Mouse (Mus musculus) forebrain, embryonic 10.5 days (tissue): Measurements from ENCODE around the gene Krt77. TPM values are rescaled to one million over a fixed set of nuclear protein-coding genes. Genes with fewer than 3 reads are reported as not detected.

Source experiments
- DNase-seq: peaks from one replicate; pipeline ENCODE4 v3.0.0-alpha.2; 2017; ENCODE audit warnings: low spot score; ENCODE audit errors: extremely low spot score
- H3K27ac ChIP-seq: fragments of 300-500 bp; sonication (generic); 2 replicates; pipeline ENCODE4 v1.5.1; 2016; ENCODE audit warnings: mild to moderate bottlenecking
- H3K27me3 ChIP-seq: fragments of 300-500 bp; sonication (generic); 2 replicates; pipeline ENCODE4 v1.6.1; 2016; ENCODE audit warnings: mild to moderate bottlenecking; ENCODE audit not compliant: poor library complexity, severe bottlenecking
- H3K36me3 ChIP-seq: fragments of 300-500 bp; sonication (generic); replicated peaks from 2 replicates; pipeline ENCODE4 v1.6.1; 2016; ENCODE audit warnings: mild to moderate bottlenecking, moderate library complexity
- H3K4me1 ChIP-seq: fragments of 300-500 bp; sonication (generic); 2 replicates; pipeline ENCODE4 v1.6.1; 2016
- H3K4me3 ChIP-seq: fragments of 300-500 bp; sonication (generic); 2 replicates; pipeline ENCODE4 v1.5.1; 2016; ENCODE audit warnings: mild to moderate bottlenecking, moderate library complexity
- H3K9me3 ChIP-seq: fragments of 300-500 bp; sonication (generic); 2 replicates; pipeline ENCODE4 v1.6.1; 2016; ENCODE audit warnings: mild to moderate bottlenecking, moderate library complexity
- WGBS: fragments of 180-500 bp; shearing (Covaris S2); methylation state at CpG from one replicate; pipeline ENCODE4 v1.1.7; 2016; 5-methylcytosine and 5-hydroxymethylcytosine counted together
- polyA plus RNA-seq: library from polyadenylated mRNA; unstranded; fragments of >200 nt; fragmentation: Nextera tagmentation; extraction: Ambion mirVana; gene quantifications from 2 replicates; pipeline ENCODE4 v1.2.1, GENCODE M21; 2016

Krt77 gene
- not detected in 2 replicates for polyA plus RNA-seq

DNA sequence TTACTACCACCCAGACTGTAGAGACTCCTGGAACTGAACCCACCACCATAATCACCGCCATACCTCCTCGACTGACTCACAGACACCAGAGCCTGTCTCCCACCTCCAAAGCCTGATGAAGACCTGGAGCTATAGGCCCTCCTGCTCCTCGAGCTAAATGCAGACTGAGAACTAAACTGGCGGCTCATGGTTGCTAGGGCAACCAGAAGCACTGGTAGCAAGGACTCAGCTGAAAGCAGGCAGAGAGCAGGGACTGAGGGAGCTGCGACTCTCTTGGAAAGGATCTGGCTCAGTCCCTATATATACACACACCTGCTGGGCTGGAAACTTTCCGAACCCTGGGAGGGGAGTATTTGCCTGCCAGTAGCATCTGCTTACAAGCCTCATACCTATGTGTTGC is at the start of gene Krt77:
Gene Krt77, minus strand, starts transcription at position 275 of the 400 bp plus-strand sequence.
- Histone ChIP-seq H3K36me3 (no peaks in the 10 kb centered on the region), H3K9me3 (no peaks in the 10 kb centered on the region), H3K4me3 (no peak within 1 kb of the TSS), H3K4me1 (peaks cover 4% of the 10 kb centered on the region; the same call in 1 of the 2 replicates), H3K27me3 (no peaks in the 10 kb centered on the region), H3K27ac (no peak within 1 kb of the TSS)
- 37% methylated on average over 6 of the region's 6 CpGs for WGBS
- no peak for DNase-seq

DNA sequence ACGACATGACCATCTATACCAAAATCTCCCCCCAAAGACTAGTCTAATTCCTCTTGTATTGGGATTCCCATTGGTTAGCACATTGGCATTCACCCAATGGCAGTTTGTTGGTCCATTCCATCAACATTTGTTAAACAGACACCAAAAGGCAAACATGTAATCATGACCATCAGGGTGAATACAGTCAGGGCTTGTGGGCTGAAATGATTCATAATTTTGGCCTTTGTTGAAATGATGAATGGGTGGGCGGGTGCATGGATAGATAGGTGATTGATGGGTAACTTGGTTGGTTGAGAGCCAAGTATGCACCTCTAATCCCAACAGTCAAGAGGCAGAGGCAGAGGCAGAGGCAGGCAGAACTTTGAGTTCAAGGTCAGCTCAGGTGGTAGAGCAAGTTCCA is 46.6 kb upstream of the Krt77 start:
- H3K4me3 ChIP-seq: no peak overlapping the region
- no peak overlapping the region for H3K27ac ChIP-seq
- no peak for DNase-seq
- H3K4me1 ChIP-seq: peaks cover 4% of the 10 kb centered on the region; the same call in 1 of the 2 replicates
- 77% methylated on average over 2 of the region's 2 CpGs for WGBS
- H3K9me3 ChIP-seq: no peaks in the 10 kb centered on the region
- no peaks in the 10 kb centered on the region for H3K36me3 ChIP-seq
- H3K27me3 ChIP-seq: no peaks in the 10 kb centered on the region

DNA sequence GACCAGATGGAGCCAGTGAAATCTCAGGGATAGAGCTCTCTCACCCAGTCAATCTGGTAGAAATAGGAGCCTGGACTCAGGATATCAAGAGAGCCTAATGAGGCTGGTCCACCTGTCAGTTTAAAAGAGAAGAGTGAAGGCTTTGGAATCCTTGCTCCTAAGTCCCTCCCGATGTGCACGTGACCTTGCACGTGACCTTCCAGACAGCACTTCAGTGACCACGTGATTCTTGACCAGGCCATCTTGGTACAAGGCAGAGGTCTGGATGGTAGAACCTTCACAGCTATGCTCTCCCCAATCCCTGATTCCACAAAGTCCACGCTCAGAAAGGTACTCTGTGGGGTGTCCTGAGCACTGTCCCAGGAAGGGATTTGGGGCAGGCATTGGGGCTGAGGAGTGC is 35.3 kb upstream of the Krt77 start:
- Histone ChIP-seq H3K9me3 (no peaks in the 10 kb centered on the region; the same call in 1 of the 2 replicates), H3K4me3 (no peak overlapping the region), H3K27ac (no peak overlapping the region), H3K27me3 (no peaks in the 10 kb centered on the region), H3K4me1 (peaks cover 6% of the 10 kb centered on the region; the same call in 1 of the 2 replicates), H3K36me3 (no peaks in the 10 kb centered on the region)
- DNase-seq: no peak
- 80% methylated on average over 5 of the region's 5 CpGs for WGBS

DNA sequence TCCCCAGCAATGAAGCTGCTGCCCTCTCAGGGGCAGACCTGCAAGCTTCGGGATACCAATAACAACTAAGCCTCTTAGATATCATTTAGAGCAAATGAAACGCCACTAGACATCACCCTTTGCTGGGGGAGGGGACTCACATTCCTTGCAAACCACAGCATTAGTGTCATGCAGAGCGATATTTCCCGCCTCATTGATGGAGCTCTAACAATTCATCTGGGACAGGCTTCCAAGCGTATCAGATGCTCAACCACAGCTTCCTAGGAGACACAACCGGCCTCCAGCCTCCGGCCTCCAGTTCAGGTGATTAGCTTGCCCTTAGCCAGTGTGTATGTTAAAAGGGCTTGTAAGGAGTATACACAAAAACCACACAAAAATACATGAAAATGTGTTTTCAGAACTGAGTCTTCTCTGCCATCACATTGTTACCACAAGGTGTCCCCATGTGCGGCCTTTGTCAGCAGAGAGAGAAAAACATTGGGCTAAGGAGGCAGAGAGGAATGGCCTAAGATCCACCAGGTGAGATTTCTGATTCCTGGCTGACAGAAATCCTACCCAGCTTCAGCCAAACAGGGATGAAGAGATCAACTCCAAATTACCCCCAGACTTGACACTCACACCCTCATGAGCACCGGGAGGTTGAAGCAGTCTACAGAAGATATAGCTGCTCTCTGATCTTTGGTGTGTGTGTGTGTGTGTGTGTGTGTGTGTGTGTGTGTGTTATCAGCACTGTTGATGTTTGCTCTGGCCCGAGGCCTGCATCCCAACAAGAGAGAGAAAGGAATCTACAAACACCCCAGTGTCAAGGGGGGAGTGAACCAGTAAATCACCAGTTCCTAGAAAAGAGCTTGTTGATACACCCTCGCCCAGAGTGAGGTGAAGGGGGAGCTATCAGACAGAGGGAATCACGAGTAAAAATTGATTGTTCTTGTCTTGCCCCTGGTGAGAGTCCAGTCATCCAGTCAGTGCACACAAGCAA is 33.0 kb upstream of the Krt77 start:
- Histone ChIP-seq H3K27ac (no peak overlapping the region), H3K4me3 (no peak overlapping the region), H3K4me1 (peaks cover 6% of the 10 kb centered on the region; the same call in 1 of the 2 replicates), H3K36me3 (no peaks in the 10 kb centered on the region), H3K9me3 (no peaks in the 10 kb centered on the region), H3K27me3 (no peaks in the 10 kb centered on the region)
- DNase-seq: no peak
- WGBS: 73% methylated on average over 12 of the region's 12 CpGs

- H3K27ac ChIP-seq: no peak overlapping the region
- H3K27me3 ChIP-seq: no peaks in the 10 kb centered on the region; the same call in 1 of the 2 replicates
- H3K4me3 ChIP-seq: no peak overlapping the region
- no peaks in the 10 kb centered on the region for H3K36me3 ChIP-seq
- 92% methylated on average over 4 of the region's 4 CpGs for WGBS
- H3K9me3 ChIP-seq: no peaks in the 10 kb centered on the region
- no peak for DNase-seq
- H3K4me1 ChIP-seq: no peaks in the 10 kb centered on the region
Observed at GRCm38 (mm10) chr15:101895216-101895615, 25.7 kb upstream of the Krt77 start.

- Histone ChIP-seq H3K36me3 (no peaks in the 10 kb centered on the region), H3K27me3 (no peaks in the 10 kb centered on the region; the same call in 1 of the 2 replicates), H3K4me1 (no peaks in the 10 kb centered on the region), H3K4me3 (no peak within 1 kb of the TSS), H3K27ac (no peak within 1 kb of the TSS), H3K9me3 (no peaks in the 10 kb centered on the region)
- DNase-seq: no peak
- 59% methylated on average over 4 of the region's 4 CpGs for WGBS
Observed at GRCm38 (mm10) chr15:101892820-101893219, 23.3 kb upstream of the Krt77 start, which contains the start of gene Krt76. Gene Krt76 (minus strand): TSS chr15:101892920.

GRCm38 (mm10) chr15:101879776-101880175 is 10.3 kb upstream of the Krt77 start:
- Histone ChIP-seq H3K27ac (no peak overlapping the region), H3K27me3 (peaks cover 2% of the 10 kb centered on the region; the same call in 1 of the 2 replicates), H3K9me3 (no peaks in the 10 kb centered on the region), H3K36me3 (no peaks in the 10 kb centered on the region), H3K4me3 (no peak overlapping the region), H3K4me1 (peaks cover 3% of the 10 kb centered on the region; the same call in 1 of the 2 replicates)
- DNase-seq: peak; percentile 17
- 24% methylated on average over 11 of the region's 11 CpGs for WGBS

DNA sequence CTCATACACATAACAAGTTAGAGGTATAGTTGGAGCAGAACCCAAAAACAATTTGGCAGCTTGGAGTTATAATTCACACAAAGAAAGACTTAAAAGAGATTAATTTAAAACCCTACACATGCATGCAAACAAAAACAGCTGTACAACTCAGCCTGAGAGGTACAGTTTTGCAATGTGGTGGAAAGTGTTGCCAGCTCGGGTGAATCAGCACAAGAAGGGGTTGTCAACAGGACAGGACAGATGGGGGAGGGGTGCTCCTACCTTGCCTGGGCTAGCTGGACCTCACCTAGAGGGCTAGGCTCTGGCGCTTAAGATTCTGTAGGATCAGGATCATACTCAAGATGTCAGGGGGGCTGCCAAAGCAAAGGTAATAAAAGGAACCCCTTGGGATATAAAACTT is 8.5 kb upstream of the Krt77 start:
- no peak for DNase-seq
- Histone ChIP-seq H3K27me3 (no peaks in the 10 kb centered on the region), H3K36me3 (no peaks in the 10 kb centered on the region), H3K27ac (no peak overlapping the region), H3K4me1 (peaks cover 3% of the 10 kb centered on the region; the same call in 1 of the 2 replicates), H3K9me3 (no peaks in the 10 kb centered on the region), H3K4me3 (no peak overlapping the region)
- WGBS: 71% methylated on average over 2 of the region's 2 CpGs

DNA sequence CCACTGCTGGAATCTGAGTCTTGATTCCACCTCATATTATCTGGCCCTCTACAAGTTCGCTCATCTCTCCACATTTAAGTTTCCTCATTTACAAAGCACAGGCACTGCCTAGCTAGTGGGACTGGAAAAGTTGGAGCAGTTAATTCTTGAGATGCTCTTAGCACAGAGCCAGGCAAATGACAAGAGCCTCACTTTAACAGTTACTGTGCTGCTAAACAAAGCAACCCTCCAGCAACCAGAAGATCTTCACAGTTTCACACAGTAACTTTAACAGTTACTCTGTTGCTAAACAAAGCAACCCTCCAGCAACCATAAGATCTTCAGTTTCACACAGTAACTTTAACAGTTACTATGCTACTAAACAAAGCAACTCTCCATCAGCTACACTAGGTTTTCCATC is 4.9 kb upstream of the Krt77 start:
- Histone ChIP-seq H3K27me3 (no peaks in the 10 kb centered on the region), H3K4me3 (no peak overlapping the region)

GRCm38 (mm10) chr15:101873231-101873630 is 3.7 kb upstream of the Krt77 start:
- H3K4me3 ChIP-seq: no peak overlapping the region
- H3K27me3 ChIP-seq: no peaks in the 10 kb centered on the region
- no peaks in the 10 kb centered on the region for H3K36me3 ChIP-seq
- no peak overlapping the region for H3K27ac ChIP-seq
- H3K9me3 ChIP-seq: no peaks in the 10 kb centered on the region
- no peak for DNase-seq
- peaks cover 4% of the 10 kb centered on the region; the same call in 1 of the 2 replicates for H3K4me1 ChIP-seq
- 81% methylated on average over 4 of the region's 4 CpGs for WGBS

More for the DNA sequence above, 4.9 kb upstream of the Krt77 start:
- 74% methylated on average over 1 of the region's 1 CpGs for WGBS
- H3K9me3 ChIP-seq: no peaks in the 10 kb centered on the region
- H3K27ac ChIP-seq: no peak overlapping the region
- DNase-seq: no peak
- no peaks in the 10 kb centered on the region for H3K36me3 ChIP-seq
- H3K4me1 ChIP-seq: peaks cover 2% of the 10 kb centered on the region; the same call in 1 of the 2 replicates

GRCm38 (mm10) chr15:101866754-101867153 is 2.8 kb downstream of the Krt77 start:
- Histone ChIP-seq H3K27ac (no peak overlapping the region), H3K4me3 (no peak overlapping the region), H3K4me1 (peaks cover 4% of the 10 kb centered on the region; the same call in 1 of the 2 replicates), H3K9me3 (no peaks in the 10 kb centered on the region), H3K27me3 (peaks cover 8% of the 10 kb centered on the region), H3K36me3 (no peaks in the 10 kb centered on the region)
- DNase-seq: no peak
- WGBS: 88% methylated on average over 7 of the region's 7 CpGs

DNA sequence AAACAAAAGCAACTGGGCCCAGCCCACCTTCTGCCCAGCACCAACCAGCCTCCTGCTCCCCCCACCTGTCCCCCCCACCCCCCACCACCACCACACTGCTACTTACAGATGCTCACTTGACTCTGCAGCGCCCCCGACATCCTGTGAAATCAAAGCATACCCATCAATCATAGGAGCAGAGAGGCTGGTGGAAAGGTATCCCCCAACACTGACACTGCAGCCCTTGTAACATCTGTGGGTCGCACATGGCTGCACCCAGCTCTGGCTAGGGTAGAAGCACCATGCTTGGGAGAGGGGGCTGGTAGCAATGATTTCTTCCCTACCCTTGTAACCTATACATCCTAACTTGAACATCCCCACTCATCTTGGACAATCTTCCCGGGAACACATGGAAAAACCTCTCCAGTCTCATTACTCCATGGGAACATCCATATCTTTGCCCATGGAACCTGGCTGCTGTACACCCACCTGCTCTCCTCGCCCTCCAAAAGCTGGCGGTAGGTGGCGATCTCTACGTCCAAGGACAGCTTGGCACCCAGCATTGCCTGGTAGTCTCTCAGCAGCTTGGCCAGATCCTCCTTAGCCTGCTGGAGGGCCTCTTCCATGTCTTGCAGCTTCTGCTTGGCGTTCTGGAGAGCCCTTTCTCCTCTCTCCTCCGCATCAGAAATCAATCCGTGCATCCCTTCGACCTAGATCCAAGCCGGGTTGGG is 8.9 kb downstream of the Krt77 start:
- Histone ChIP-seq H3K4me3 (peak overlapping the region; percentile 58), H3K9me3 (no peaks in the 10 kb centered on the region), H3K4me1 (peaks cover 20% of the 10 kb centered on the region), H3K27ac (no peak overlapping the region), H3K27me3 (peaks cover 70% of the 10 kb centered on the region), H3K36me3 (no peaks in the 10 kb centered on the region)
- DNase-seq: no peak
- 57% methylated on average over 13 of the region's 13 CpGs for WGBS
